Mouse (Mus musculus): ENCODE results near the gene Zbtb41.

Gene Zbtb41

DNA sequence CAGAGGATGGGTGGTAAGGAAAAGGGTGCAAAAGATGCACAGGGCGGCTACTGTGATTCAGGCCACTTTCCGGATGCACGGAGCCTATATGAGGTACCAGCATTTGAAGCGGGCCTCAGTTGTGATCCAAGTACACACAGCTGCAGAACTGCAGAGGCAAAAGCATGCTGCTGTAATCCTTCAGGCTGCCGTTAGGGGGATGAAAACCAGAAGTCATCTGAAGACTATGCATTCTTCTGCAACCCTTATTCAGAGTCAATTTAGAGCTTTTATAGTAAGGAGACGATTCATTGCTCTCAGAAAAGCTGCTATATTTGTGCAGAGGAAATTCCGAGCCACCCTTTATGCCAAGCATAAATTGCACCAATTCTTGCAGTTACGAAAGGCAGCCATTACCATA is 58.2 kb downstream of the Zbtb41 start:
- no peak for DNase-seq

DNA sequence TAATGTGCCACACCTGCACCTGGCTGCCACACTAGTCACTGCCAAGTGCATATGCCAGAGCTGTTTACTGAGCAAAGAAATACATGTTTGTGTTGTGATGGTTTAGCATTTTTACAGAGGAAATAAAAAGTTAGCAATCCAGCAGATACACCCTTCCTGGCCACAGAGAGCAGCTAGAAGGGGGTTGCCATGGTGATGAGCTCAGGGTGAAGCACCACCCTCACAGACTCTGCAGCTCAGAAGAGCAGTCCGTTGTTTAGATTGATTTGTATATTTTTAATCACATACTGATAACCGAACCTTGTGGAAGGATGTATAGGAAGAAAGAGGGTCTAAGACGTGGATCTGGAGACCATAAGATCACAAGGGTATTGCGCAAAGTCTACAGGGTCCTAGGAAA is 59.1 kb downstream of the Zbtb41 start:
- no peak for DNase-seq

DNA sequence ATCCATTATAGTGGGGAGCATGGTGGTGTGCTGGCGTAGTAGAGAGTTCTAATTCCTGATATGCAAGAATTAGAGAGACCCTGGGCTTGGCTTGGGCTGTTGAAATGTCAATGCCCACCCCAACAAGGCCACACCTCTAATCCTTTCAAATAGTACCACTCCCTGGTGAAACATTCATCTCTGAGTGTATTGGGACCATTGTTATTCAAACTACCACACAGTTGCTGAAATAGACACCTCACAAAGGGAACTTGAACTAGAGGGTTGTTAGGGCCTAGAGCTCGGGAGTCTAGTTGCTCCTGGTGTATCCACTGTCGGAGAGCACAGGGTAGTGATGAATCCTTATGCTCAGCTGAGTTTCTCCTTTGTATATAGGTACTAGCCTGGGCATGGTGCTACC is 72.5 kb downstream of the Zbtb41 start:
- DNase-seq, result no peak

DNA sequence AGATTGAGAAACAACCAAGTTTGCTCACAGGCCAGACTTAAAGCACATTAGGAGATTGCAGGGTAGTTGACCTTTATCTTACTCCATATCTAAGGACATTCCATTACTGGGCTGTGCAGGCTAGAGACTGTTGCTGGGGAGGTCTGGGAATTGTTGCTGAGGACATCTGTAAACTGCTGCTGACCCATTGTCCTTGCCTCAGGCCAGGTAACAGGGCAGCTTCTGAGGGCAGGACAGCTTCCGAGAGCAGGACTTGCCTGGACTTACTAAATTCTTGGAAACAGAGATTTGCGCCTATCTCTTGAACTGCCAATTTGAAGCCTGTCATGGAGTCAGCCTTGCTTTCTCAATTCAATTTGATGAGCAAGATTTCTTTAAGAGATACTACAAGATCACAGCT is 73.3 kb downstream of the Zbtb41 start:
- no peak for DNase-seq

DNA sequence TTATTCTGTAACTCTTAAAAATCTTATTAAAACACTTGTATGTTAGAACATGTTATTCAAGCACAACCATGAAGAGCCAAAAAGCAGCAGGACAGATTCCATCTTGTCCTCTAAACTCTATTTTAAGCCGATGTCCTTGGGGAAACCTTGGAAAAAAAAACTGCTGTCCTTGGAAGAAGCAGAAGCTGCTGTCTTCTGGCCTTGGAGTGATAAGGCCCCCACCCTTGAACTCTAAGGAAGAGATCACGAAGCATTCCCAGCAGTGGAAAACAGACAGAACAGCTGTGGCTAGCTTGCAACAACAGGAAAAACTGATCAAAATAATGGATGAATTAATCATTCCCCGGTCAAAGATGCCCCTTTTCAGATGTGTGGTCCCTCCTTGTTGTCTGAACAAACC is 74.1 kb downstream of the Zbtb41 start:
- DNase-seq, result no peak

DNA sequence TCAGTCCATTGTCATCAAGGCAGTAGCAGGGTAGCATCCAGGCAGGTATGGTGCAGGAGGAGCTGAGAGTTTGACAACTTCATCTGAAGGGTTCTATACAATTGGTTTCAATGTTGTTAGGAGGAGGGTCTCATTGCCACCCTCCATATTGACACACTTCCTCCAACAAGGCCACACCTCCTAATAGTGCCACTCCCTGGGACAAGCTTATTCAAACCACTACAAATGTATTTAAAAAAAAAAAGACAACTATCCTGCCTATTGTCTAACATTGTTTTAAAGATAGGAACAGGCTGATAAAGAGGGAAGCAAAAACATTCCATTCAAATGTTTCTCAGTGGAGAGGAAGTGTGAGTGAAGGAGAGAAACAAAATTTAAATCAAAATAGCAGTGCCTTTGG is 77.7 kb downstream of the Zbtb41 start:
- no peak for DNase-seq

DNA sequence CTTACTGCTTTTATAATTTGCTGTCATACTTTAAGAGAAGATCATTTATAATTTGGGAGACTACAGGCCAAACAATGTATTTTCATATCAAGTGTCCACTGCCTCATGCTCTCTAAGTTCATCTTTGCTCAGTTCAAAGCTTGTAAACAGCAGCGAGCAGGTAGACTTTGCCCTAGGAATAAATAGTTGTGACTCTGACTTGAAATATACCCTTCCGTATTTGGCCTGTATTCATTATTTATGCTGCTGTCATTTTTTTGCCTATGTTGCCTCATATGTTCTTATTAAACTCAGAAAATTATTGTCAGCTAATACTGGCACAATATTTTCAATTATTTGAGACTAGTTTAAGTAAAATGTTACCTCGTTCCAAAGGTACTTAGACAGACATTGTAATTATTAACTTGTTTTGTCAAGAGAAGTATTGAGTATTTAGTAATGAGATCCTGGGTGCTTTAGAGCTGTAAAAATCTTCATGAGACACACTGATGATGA is 79.2 kb downstream of the Zbtb41 start, which contains the start of gene F13b:
F13b (plus strand) TSS at position 445 of the 495 bp plus-strand sequence.
- no peak for DNase-seq
